Mouse (Mus musculus) testis, adult 2 months (tissue): ENCODE measurements around the gene Zfp579. TPM values are rescaled to one million over a fixed set of nuclear protein-coding genes. Genes with fewer than 3 reads are reported as not detected.

ENCODE experiments used
- H3K27ac ChIP-seq: fragments of 200-500 bp; 2 replicates; pipeline ENCODE4 v1.5.1; 2012; ENCODE audit warnings: low read depth, low read length; ENCODE audit not compliant: control insufficient read depth, insufficient read depth
- H3K27me3 ChIP-seq: fragments of 200-500 bp; 2 replicates; pipeline ENCODE4 v1.6.1; 2012; ENCODE audit warnings: mild to moderate bottlenecking, low read length, moderate library complexity; ENCODE audit not compliant: control insufficient read depth, insufficient read depth
- H3K36me3 ChIP-seq: fragments of 200-500 bp; 2 replicates; pipeline ENCODE4 v1.6.1; 2012; ENCODE audit warnings: mild to moderate bottlenecking, low read length; ENCODE audit not compliant: control insufficient read depth, insufficient read depth
- H3K4me1 ChIP-seq: fragments of 200-500 bp; 2 replicates; pipeline ENCODE4 v1.6.1; 2012; ENCODE audit warnings: low read length; ENCODE audit not compliant: control insufficient read depth, insufficient read depth
- H3K4me3 ChIP-seq: fragments of 200-500 bp; 2 replicates; pipeline ENCODE4 v1.5.1; 2012; ENCODE audit warnings: low read depth, mild to moderate bottlenecking, low read length, moderate library complexity, mixed read lengths; ENCODE audit not compliant: control insufficient read depth
- CTCF ChIP-seq: fragments of 200-500 bp; IDR thresholded peaks from 2 replicates; pipeline ENCODE4 v1.5.1; 2012; ENCODE audit warnings: low read depth, mild to moderate bottlenecking, inconsistent platforms, low read length, moderate library complexity; ENCODE audit not compliant: control insufficient read depth, insufficient read depth, insufficient replicate concordance
- POLR2A ChIP-seq: fragments of 200-500 bp; IDR thresholded peaks from 2 replicates; pipeline ENCODE4 v1.6.1; 2012; ENCODE audit warnings: low read depth, mild to moderate bottlenecking, inconsistent platforms, low read length, moderate library complexity; ENCODE audit not compliant: control insufficient read depth
- polyA plus RNA-seq: library from polyadenylated mRNA; depleted of rRNA; stranded (reverse); fragments of >200 nt; gene quantifications from 2 replicates; pipeline ENCODE4 v1.2.3, GENCODE M21; 2012

Zfp579 gene
- polyA plus RNA-seq, 1 experiment: 9.1 TPM

GRCm38 (mm10) chr7:4993999-4994788 lies 1.8 kb downstream of the Zfp579 start:
- no peaks in the 10 kb centered on the region for H3K27me3 ChIP-seq
- no peak overlapping the region for H3K4me3 ChIP-seq
- no peak for TF ChIP-seq POLR2A
- TF ChIP-seq CTCF: no peak
- H3K36me3 ChIP-seq: no peaks in the 10 kb centered on the region
- H3K27ac ChIP-seq: no peak overlapping the region
- peaks cover 20% of the 10 kb centered on the region for H3K4me1 ChIP-seq

- no peaks in the 10 kb centered on the region for H3K36me3 ChIP-seq
- no peak overlapping the region for H3K4me3 ChIP-seq
- TF ChIP-seq CTCF (no peak), POLR2A (no peak)
- H3K27me3 ChIP-seq: no peaks in the 10 kb centered on the region
- H3K27ac ChIP-seq: no peak overlapping the region
- H3K4me1 ChIP-seq: peaks cover 20% of the 10 kb centered on the region
Observed at GRCm38 (mm10) chr7:4993347-4993998, 2.5 kb downstream of the Zfp579 start.

- Histone ChIP-seq H3K4me1 (peaks cover under 1% of the 10 kb centered on the region; the same call in 1 of the 2 replicates), H3K4me3 (no peak overlapping the region), H3K36me3 (no peaks in the 10 kb centered on the region), H3K27me3 (no peaks in the 10 kb centered on the region), H3K27ac (no peak overlapping the region)
- no peak for TF ChIP-seq CTCF
- no peak for TF ChIP-seq POLR2A
Observed at GRCm38 (mm10) chr7:4988250-4988649, 7.7 kb downstream of the Zfp579 start.

GRCm38 (mm10) chr7:4976832-4977231 lies 19.1 kb downstream of the Zfp579 start:
- peaks cover 3% of the 10 kb centered on the region; the same call in 1 of the 2 replicates for H3K4me1 ChIP-seq
- no peak overlapping the region for H3K4me3 ChIP-seq
- no peaks in the 10 kb centered on the region for H3K36me3 ChIP-seq
- TF ChIP-seq POLR2A (no peak), CTCF (no peak; the same call in 1 of the 2 replicates)
- H3K27me3 ChIP-seq: no peaks in the 10 kb centered on the region
- no peak overlapping the region for H3K27ac ChIP-seq

- peaks cover 3% of the 10 kb centered on the region; the same call in 1 of the 2 replicates for H3K4me1 ChIP-seq
- H3K27me3 ChIP-seq: no peaks in the 10 kb centered on the region
- TF ChIP-seq POLR2A (no peak), CTCF (no peak)
- H3K27ac ChIP-seq: no peak overlapping the region
- H3K4me3 ChIP-seq: no peak overlapping the region
- H3K36me3 ChIP-seq: no peaks in the 10 kb centered on the region
Observed at GRCm38 (mm10) chr7:4975455-4975854, 20.5 kb downstream of the Zfp579 start.

- H3K4me3 ChIP-seq: no peak overlapping the region
- peaks cover 3% of the 10 kb centered on the region; the same call in 1 of the 2 replicates for H3K4me1 ChIP-seq
- no peak for TF ChIP-seq CTCF
- TF ChIP-seq POLR2A: no peak
- no peaks in the 10 kb centered on the region for H3K36me3 ChIP-seq
- H3K27ac ChIP-seq: no peak overlapping the region
- H3K27me3 ChIP-seq: no peaks in the 10 kb centered on the region
Observed at GRCm38 (mm10) chr7:4972321-4973047, 23.5 kb downstream of the Zfp579 start.

- no peaks in the 10 kb centered on the region for H3K36me3 ChIP-seq
- H3K27ac ChIP-seq: no peak overlapping the region
- no peak overlapping the region for H3K4me3 ChIP-seq
- H3K4me1 ChIP-seq: peaks cover 3% of the 10 kb centered on the region; the same call in 1 of the 2 replicates
- TF ChIP-seq CTCF (no peak), POLR2A (no peak)
- no peaks in the 10 kb centered on the region for H3K27me3 ChIP-seq
Observed at GRCm38 (mm10) chr7:4971710-4972109, 24.2 kb downstream of the Zfp579 start.
